Comparison of ENCODE assay signal across 1 mouse cellular context in genomic region chr2:128428651-128429633, GRCm38 (mm10).
TF ChIP-seq lines count a peak whose summit lies in the region.

No protein-coding gene starts in this region.

TF ChIP-seq in MEL, 35 proteins besides CTCF, POLR2A, EP300 and RAD21 (continued from another document):
- TF ChIP-seq TAL1 (IDR thresholded peaks at IDR 0.05; ENCODE audit: low read length), result no peak
